Mouse (Mus musculus) CH12.LX (cell line): ENCODE data around the gene Ddx46. TPM values are rescaled to one million over a fixed set of nuclear protein-coding genes. Genes with fewer than 3 reads are reported as not detected.

Experiments used
- DNase-seq: peaks from one replicate; pipeline ENCODE4 v3.0.0-alpha.2; 2013; ENCODE audit errors: extremely low read depth
- H3K27ac ChIP-seq: 2 replicates; pipeline ENCODE4 v1.5.1; 2012; ENCODE audit warnings: low read depth, mild to moderate bottlenecking, control low read depth, moderate library complexity; ENCODE audit not compliant: insufficient read depth
- H3K27me3 ChIP-seq: replicated peaks from 2 replicates; pipeline ENCODE3; 2012; ENCODE audit warnings: inconsistent platforms
- H3K36me3 ChIP-seq, 2 experiments: replicated peaks in 1 of 2; 2 replicates each; pipeline versions ENCODE3 to v1.6.1; 2012; ENCODE audit warnings: inconsistent platforms in 1 of 2, low read length in 1 of 2, mild to moderate bottlenecking in 1 of 2, mixed read lengths in 1 of 2, moderate library complexity in 1 of 2; ENCODE audit not compliant: control insufficient read depth in 1 of 2, insufficient read depth in 1 of 2
- H3K4me1 ChIP-seq, 2 experiments: 2 replicates each; pipeline ENCODE4 v1.6.1; 2012; ENCODE audit warnings: inconsistent platforms in 1 of 2, moderate library complexity in 1 of 2; ENCODE audit not compliant: insufficient read depth in 2 of 2, control insufficient read depth in 1 of 2
- H3K4me2 ChIP-seq: 2 replicates; pipeline ENCODE4 v1.6.1; 2012; ENCODE audit warnings: low read depth, mild to moderate bottlenecking, control low read depth; ENCODE audit not compliant: poor library complexity, insufficient read depth, severe bottlenecking
- H3K4me3 ChIP-seq, 3 experiments: fragments of 150-350 bp in 1 of 3; sonication (generic) in 1 of 3; replicated peaks in 1 of 3; 2 replicates each; pipeline versions ENCODE3 to v1.5.1; 2011 to 2012; ENCODE audit warnings: low read depth in 2 of 3, low read length in 2 of 3, mild to moderate bottlenecking in 2 of 3, moderate library complexity in 2 of 3, control low read depth in 1 of 3, improper control_type of control experiment in 1 of 3, inconsistent platforms in 1 of 3, mixed read lengths in 1 of 3; ENCODE audit not compliant: poor library complexity in 1 of 3
- H3K79me2 ChIP-seq: replicated peaks from 2 replicates; pipeline ENCODE4 v1.6.1; 2012; ENCODE audit warnings: mild to moderate bottlenecking, moderate library complexity; ENCODE audit not compliant: control insufficient read depth, poor library complexity, insufficient read depth, severe bottlenecking; ENCODE audit errors: extremely low read depth
- H3K9ac ChIP-seq: 2 replicates; pipeline ENCODE4 v1.6.1; 2012; ENCODE audit warnings: low read depth, mild to moderate bottlenecking, control low read depth, moderate library complexity; ENCODE audit not compliant: insufficient read depth
- H3K9me3 ChIP-seq: replicated peaks from 2 replicates; pipeline ENCODE3; 2012; ENCODE audit warnings: low read length, inconsistent platforms, mixed read lengths
- CHD1 ChIP-seq: IDR thresholded peaks from 2 replicates; pipeline ENCODE4 v1.6.1; 2012; ENCODE audit warnings: low read depth, low read length, improper control_type of control experiment, inconsistent platforms
- CHD2 ChIP-seq: IDR thresholded peaks from 2 replicates; pipeline ENCODE4 v1.6.1; 2011; ENCODE audit warnings: low read length, improper control_type of control experiment
- CTCF ChIP-seq, 2 experiments: IDR thresholded peaks in 1 of 2; conservative IDR thresholded peaks in 1 of 2; 2 replicates each; pipeline ENCODE4 v1.5.1; 2011 to 2012; ENCODE audit warnings: low read depth in 2 of 2, low read length in 2 of 2, improper control_type of control experiment in 1 of 2, inconsistent platforms in 1 of 2, mild to moderate bottlenecking in 1 of 2, moderate library complexity in 1 of 2
- E2F4 ChIP-seq: IDR thresholded peaks from 2 replicates; pipeline ENCODE4 v1.6.1; 2011; ENCODE audit warnings: low read depth, low read length, improper control_type of control experiment; ENCODE audit not compliant: insufficient replicate concordance
- ELF1 ChIP-seq: IDR thresholded peaks from 2 replicates; pipeline ENCODE4 v1.6.1; 2014; ENCODE audit warnings: low read depth, mild to moderate bottlenecking, inconsistent platforms, low read length, improper control_type of control experiment
- ETS1 ChIP-seq: conservative IDR thresholded peaks from 2 replicates; pipeline ENCODE4 v1.6.1; 2012; ENCODE audit warnings: low read depth, mild to moderate bottlenecking, inconsistent platforms, low read length, improper control_type of control experiment, moderate library complexity
- GABPA ChIP-seq: IDR thresholded peaks from 2 replicates; pipeline ENCODE4 v1.6.1; 2012; ENCODE audit warnings: low read depth, low read length, improper control_type of control experiment, inconsistent platforms; ENCODE audit not compliant: insufficient replicate concordance
- HCFC1 ChIP-seq: IDR thresholded peaks from 2 replicates; pipeline ENCODE4 v1.6.1; 2012; ENCODE audit warnings: low read depth, mild to moderate bottlenecking, inconsistent platforms, low read length, improper control_type of control experiment
- IRF4 ChIP-seq: IDR thresholded peaks from 2 replicates; pipeline ENCODE4 v1.6.1; 2014; ENCODE audit warnings: low read depth, mild to moderate bottlenecking, inconsistent platforms, low read length, improper control_type of control experiment
- JUND ChIP-seq: conservative IDR thresholded peaks from 2 replicates; pipeline ENCODE4 v1.6.1; 2011; ENCODE audit warnings: low read depth, low read length, improper control_type of control experiment
- MAFK ChIP-seq: IDR thresholded peaks from 2 replicates; pipeline ENCODE4 v1.6.1; 2011; ENCODE audit warnings: low read length, improper control_type of control experiment; ENCODE audit not compliant: insufficient replicate concordance
- MAZ ChIP-seq: IDR thresholded peaks from 2 replicates; pipeline ENCODE4 v1.6.1; 2012; ENCODE audit warnings: low read depth, mild to moderate bottlenecking, inconsistent platforms, low read length, improper control_type of control experiment, moderate library complexity
- MYC ChIP-seq: IDR thresholded peaks from 2 replicates; pipeline ENCODE4 v1.6.1; 2011; ENCODE audit warnings: low read depth, mild to moderate bottlenecking, improper control_type of control experiment, low read length
- NELFE ChIP-seq: IDR thresholded peaks from 2 replicates; pipeline ENCODE4 v1.6.1; 2011; ENCODE audit warnings: low read depth, low read length, improper control_type of control experiment
- TBP ChIP-seq: conservative IDR thresholded peaks from 2 replicates; pipeline ENCODE4 v1.6.1; 2011; ENCODE audit warnings: low read depth, low read length, improper control_type of control experiment
- USF1 ChIP-seq: IDR thresholded peaks from 2 replicates; pipeline ENCODE4 v1.6.1; 2014; ENCODE audit warnings: low read depth, mild to moderate bottlenecking, inconsistent platforms, low read length, improper control_type of control experiment
- USF2 ChIP-seq: conservative IDR thresholded peaks from 2 replicates; pipeline ENCODE4 v1.6.1; 2011; ENCODE audit warnings: low read depth, low read length, improper control_type of control experiment
- ZC3H11A ChIP-seq: IDR thresholded peaks from 2 replicates; pipeline ENCODE4 v1.6.1; 2012; ENCODE audit warnings: low read depth, mild to moderate bottlenecking, inconsistent platforms, low read length, improper control_type of control experiment
- ZKSCAN1 ChIP-seq: IDR thresholded peaks from 2 replicates; pipeline ENCODE4 v1.6.1; 2012; ENCODE audit warnings: low read depth, inconsistent platforms, low read length, improper control_type of control experiment, borderline replicate concordance
- ZMIZ1 ChIP-seq: IDR thresholded peaks from 2 replicates; pipeline ENCODE4 v1.6.1; 2012; ENCODE audit warnings: low read depth, mild to moderate bottlenecking, inconsistent platforms, low read length, improper control_type of control experiment
- dilution Hi-C: fragments of 300-500 bp; cut with MboI; formaldehyde crosslinking; loops from 2 replicates; pipeline ENCODE4 v1.14.3; 2020; ENCODE audit warnings: low sequenced_read_pairs; ENCODE audit not compliant: extremely low pct_unique_long_range_greater_than_20kb, extremely low pct_ligation_motif_present
- in situ Hi-C: fragments of 300-500 bp; cut with MboI; formaldehyde crosslinking; loops from 3 replicates; pipeline ENCODE4 v1.14.3; 2019; ENCODE audit warnings: low sequenced_read_pairs, low pct_ligation_motif_present, low pct_unique_long_range_greater_than_20kb, mixed read lengths
- polyA plus RNA-seq: library from polyadenylated mRNA; unstranded; fragments of >175 nt; gene quantifications from 2 replicates; pipeline ENCODE4 v1.2.1, GENCODE M21; 2012; ENCODE audit warnings: low read depth; ENCODE audit not compliant: insufficient read length
- total RNA-seq, 2 experiments: library from RNA; depleted of rRNA; stranded (reverse); fragments of 300-350 nt in 1 of 2; fragments of >200 nt in 1 of 2; gene quantifications; 2 replicates each; pipeline ENCODE4 v1.2.3; 2012 to 2014

The Ddx46 gene
- total and polyA plus RNA-seq, 3 experiments: 35.4 to 103 (median 36.1) TPM

GRCm38 (mm10) chr13:55682201-55682600 is 47.4 kb downstream of the Ddx46 start:
- Histone ChIP-seq H3K79me2 (no peaks in the 10 kb centered on the region), H3K36me3 (peaks cover 28 to 63% of the 10 kb centered on the region in 2 experiments), H3K27ac (no peak overlapping the region), H3K9ac (no peak overlapping the region), H3K4me3 (no peak overlapping the region), H3K4me1 (peaks cover 6 to 22% of the 10 kb centered on the region in 2 experiments), H3K9me3 (no peaks in the 10 kb centered on the region), H3K4me2 (no peak overlapping the region), H3K27me3 (no peaks in the 10 kb centered on the region)
- TF ChIP-seq MAZ (no peak), ZC3H11A (no peak), JUND (no peak), USF1 (no peak), GABPA (no peak), TBP (no peak), MYC (no peak), MAFK (no peak), CTCF (conservative IDR thresholded peaks at IDR 0.05 in 1 of 2, IDR thresholded peaks at IDR 0.05 in 1 of 2; ENCODE audit: low read depth in 2 of 2, low read length in 2 of 2) (no peak), CHD2 (no peak), CHD1 (no peak), ZKSCAN1 (no peak), ELF1 (no peak), IRF4 (no peak), E2F4 (no peak)
- in situ Hi-C loops (no loop called here), dilution Hi-C loops (no loop called here)
- DNase-seq: no peak

- Histone ChIP-seq H3K9ac (no peak overlapping the region), H3K27ac (no peak overlapping the region), H3K27me3 (no peaks in the 10 kb centered on the region), H3K9me3 (no peaks in the 10 kb centered on the region), H3K79me2 (no peaks in the 10 kb centered on the region), H3K4me1 (peaks cover 5 to 20% of the 10 kb centered on the region in 2 experiments), H3K4me2 (no peak overlapping the region), H3K4me3 (no peak overlapping the region), H3K36me3 (peaks cover 16 to 49% of the 10 kb centered on the region in 2 experiments)
- in situ Hi-C loops (no loop called here), dilution Hi-C loops (no loop called here)
- DNase-seq: no peak
- TF ChIP-seq IRF4 (no peak), NELFE (no peak), ZMIZ1 (no peak), ZC3H11A (no peak), HCFC1 (no peak), CTCF (conservative IDR thresholded peaks at IDR 0.05 in 1 of 2, IDR thresholded peaks at IDR 0.05 in 1 of 2; ENCODE audit: low read depth in 2 of 2, low read length in 2 of 2) (no peak), USF2 (no peak), ETS1 (no peak), JUND (no peak)
These were observed 48.8 kb downstream of the Ddx46 start for GRCm38 (mm10) chr13:55683581-55683980.
